Mouse (Mus musculus) neural tube, embryonic 12.5 days (tissue): ENCODE data around the gene Ung. TPM values are rescaled to one million over a fixed set of nuclear protein-coding genes. Genes with fewer than 3 reads are reported as not detected.

Experiments
- ATAC-seq: fragments of 200-750 bp; cut with Nextera tagmentation; 2 replicates; pipeline ENCODE4 v1.8.0; 2017; ENCODE audit warnings: low read depth, mild to moderate bottlenecking, moderate TSS enrichment, moderate library complexity; ENCODE audit not compliant: low FRiP score
- H3K27ac ChIP-seq: fragments of 300-500 bp; sonication (generic); 2 replicates; pipeline ENCODE4 v1.5.1; 2016
- H3K27me3 ChIP-seq: fragments of 300-500 bp; sonication (generic); replicated peaks from 2 replicates; pipeline ENCODE4 v1.6.1; 2016; ENCODE audit warnings: mild to moderate bottlenecking
- H3K36me3 ChIP-seq: fragments of 300-500 bp; sonication (generic); 2 replicates; pipeline ENCODE4 v1.6.1; 2016; ENCODE audit warnings: mild to moderate bottlenecking
- H3K4me1 ChIP-seq: fragments of 300-500 bp; sonication (generic); 2 replicates; pipeline ENCODE4 v1.6.1; 2016
- H3K4me2 ChIP-seq: fragments of 300-500 bp; sonication (generic); replicated peaks from 2 replicates; pipeline ENCODE4 v1.6.1; 2016; ENCODE audit warnings: mild to moderate bottlenecking
- H3K4me3 ChIP-seq: fragments of 300-500 bp; sonication (generic); 2 replicates; pipeline ENCODE4 v1.5.1; 2016
- H3K9ac ChIP-seq: fragments of 300-500 bp; sonication (generic); 2 replicates; pipeline ENCODE4 v1.6.1; 2016; ENCODE audit warnings: mild to moderate bottlenecking
- H3K9me3 ChIP-seq: fragments of 300-500 bp; sonication (generic); 2 replicates; pipeline ENCODE4 v1.6.1; 2016; ENCODE audit warnings: mild to moderate bottlenecking
- WGBS: fragments of 180-500 bp; shearing (Covaris S2); methylation state at CpG from one replicate; pipeline ENCODE4 v1.1.7; 2016; 5-methylcytosine and 5-hydroxymethylcytosine counted together
- polyA plus RNA-seq: library from polyadenylated mRNA; unstranded; fragments of >200 nt; fragmentation: Nextera tagmentation; extraction: Ambion mirVana; gene quantifications from 2 replicates; pipeline ENCODE4 v1.2.1, GENCODE M21; 2016

Gene Ung
- polyA plus RNA-seq, 1 experiment from 2014 or later, result 25.8 TPM

DNA sequence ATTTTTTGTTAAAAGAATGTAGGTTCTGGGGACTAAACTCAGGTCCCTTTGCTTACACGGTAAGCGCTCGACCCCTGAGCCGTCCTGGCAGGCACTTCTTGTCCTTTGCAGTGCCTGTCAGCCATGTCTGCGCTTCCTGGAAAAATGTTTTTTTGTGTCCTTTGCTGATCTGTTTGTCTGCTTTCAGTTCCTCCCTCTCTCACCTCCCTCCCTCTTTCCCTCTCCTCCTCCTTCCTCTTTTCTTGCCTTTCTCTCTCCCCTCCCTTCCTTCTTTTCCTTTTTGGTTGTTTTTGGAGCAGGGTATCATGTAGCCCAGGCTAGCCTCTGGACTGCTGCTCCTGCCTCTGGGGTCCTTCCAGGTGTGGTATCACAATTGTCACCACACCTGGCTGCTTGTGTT is 15.2 kb upstream of the Ung start:
- ATAC-seq, result no peak
- no peak overlapping the region for H3K4me2 ChIP-seq
- no peak overlapping the region for H3K4me3 ChIP-seq
- H3K9me3 ChIP-seq, result no peaks in the 10 kb centered on the region
- peaks cover 89% of the 10 kb centered on the region for H3K36me3 ChIP-seq
- no peaks in the 10 kb centered on the region for H3K4me1 ChIP-seq
- H3K27ac ChIP-seq, result no peak overlapping the region
- no peak overlapping the region for H3K9ac ChIP-seq
- WGBS, result 88% methylated on average over 5 of the region's 5 CpGs
- H3K27me3 ChIP-seq, result no peaks in the 10 kb centered on the region

DNA sequence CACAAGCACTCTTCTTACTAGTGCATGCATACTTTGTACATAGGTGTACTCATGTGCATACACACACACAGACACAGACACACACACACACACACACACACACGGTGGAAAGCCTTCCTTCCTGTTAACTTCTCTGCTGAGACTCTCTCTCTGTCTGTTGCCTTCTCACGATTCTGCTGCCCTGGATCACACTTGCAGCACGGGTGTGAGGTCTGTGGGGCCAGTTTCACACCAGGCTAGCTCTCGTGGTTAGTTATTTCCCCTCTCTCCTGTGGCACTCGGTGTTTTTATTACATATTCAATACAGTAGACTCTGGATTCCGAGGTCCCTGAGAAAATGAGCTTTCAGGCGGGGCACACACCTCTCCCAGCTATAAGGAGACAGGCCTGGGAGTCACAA is 13.6 kb upstream of the Ung start:
- Histone ChIP-seq H3K27ac (no peak overlapping the region), H3K9ac (no peak overlapping the region), H3K4me2 (no peak overlapping the region), H3K27me3 (no peaks in the 10 kb centered on the region), H3K9me3 (no peaks in the 10 kb centered on the region), H3K4me3 (no peak overlapping the region), H3K36me3 (peaks cover 91% of the 10 kb centered on the region), H3K4me1 (no peaks in the 10 kb centered on the region)
- no peak for ATAC-seq
- WGBS, result 85% methylated on average over 7 of the region's 7 CpGs

DNA sequence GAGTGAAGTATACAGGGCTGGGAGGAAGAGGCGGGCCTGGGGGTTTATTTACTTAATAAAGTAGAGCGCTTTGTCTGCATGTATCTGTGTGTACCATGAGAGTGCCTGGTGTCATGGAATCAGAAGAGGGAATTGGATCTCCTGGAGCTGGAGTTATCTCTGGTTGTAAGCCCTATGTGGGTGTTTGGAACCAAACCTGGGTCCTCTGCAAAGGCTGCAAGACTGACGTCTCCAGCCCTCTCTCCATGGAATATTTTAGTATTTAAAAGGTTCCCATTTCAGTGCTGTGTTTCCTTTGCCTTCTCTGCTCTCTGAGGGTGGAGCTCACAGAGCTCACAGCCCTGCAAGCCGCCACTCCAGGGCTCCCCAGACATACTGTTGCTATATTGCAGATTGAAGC is 10.4 kb upstream of the Ung start:
- Histone ChIP-seq H3K27ac (no peak overlapping the region), H3K4me1 (no peaks in the 10 kb centered on the region), H3K9ac (no peak overlapping the region), H3K9me3 (no peaks in the 10 kb centered on the region), H3K4me3 (no peak overlapping the region), H3K27me3 (no peaks in the 10 kb centered on the region), H3K36me3 (peaks cover 90% of the 10 kb centered on the region), H3K4me2 (no peak overlapping the region)
- WGBS, result 89% methylated on average over 4 of the region's 4 CpGs
- no peak for ATAC-seq

DNA sequence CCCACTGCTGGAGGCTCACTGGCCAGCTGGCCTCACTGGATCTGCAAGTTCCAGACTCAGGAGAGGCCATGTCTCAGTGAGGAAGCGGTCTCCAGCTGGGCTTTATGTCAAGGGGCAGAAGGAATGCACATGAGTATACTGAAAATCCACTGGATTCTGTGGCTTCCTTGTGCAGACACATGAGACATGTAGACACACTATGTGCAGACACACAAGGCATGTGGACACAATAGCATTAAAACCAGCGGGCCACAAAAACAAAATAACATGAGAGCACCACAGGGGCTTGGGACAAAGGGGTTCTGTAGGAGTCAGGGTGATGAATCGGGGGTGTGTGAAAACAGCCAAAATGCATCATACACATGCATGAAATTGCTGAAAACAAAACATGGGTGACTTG is 4.2 kb upstream of the Ung start:
- Histone ChIP-seq H3K27me3 (no peaks in the 10 kb centered on the region), H3K9me3 (no peaks in the 10 kb centered on the region), H3K4me1 (no peaks in the 10 kb centered on the region), H3K4me2 (no peak overlapping the region), H3K36me3 (peaks cover 41% of the 10 kb centered on the region), H3K4me3 (no peak overlapping the region), H3K27ac (no peak overlapping the region), H3K9ac (no peak overlapping the region)
- no peak for ATAC-seq
- WGBS, result 90% methylated on average over 3 of the region's 3 CpGs

DNA sequence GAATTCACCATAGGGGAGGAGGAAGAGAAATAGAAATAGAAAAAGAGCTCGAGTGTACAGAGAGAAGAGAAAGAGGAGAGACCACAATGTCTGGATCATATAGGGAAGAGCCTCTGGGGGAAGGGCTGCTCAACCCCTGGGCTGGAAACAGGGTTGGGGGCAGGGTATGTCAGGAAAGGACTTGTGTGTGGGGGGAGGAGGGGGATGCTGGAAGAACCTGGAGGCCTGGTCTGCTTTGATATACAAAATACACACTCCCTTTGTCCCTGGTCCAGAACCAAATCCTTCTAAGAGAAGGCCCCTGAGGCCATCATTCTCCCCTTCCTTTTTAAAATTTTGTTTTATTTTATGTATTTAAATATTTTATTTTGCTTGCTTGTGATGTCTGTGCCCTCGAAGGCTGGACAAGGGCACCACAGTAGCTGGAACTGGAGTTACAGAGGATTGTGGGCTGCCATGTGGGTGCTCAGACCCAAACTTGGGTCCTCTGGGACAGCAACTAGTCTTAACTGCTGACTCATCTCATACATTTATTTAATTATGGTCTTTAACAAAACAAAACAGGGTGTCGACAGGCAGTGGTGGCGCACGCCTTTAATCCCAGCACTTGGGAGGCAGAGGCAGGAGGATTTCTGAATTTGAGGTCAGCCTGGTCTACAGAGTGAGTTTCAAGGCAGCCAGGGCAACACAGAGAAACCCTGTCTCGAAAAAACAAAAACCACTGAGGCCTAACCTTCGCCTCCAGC is 3.5 kb upstream of the Ung start:
- H3K36me3 ChIP-seq, result peaks cover 34% of the 10 kb centered on the region
- no peak for ATAC-seq
- peak overlapping the region; percentile 68; the same call in 1 of the 2 replicates for H3K9ac ChIP-seq
- H3K27ac ChIP-seq, result no peak overlapping the region
- 87% methylated on average over 7 of the region's 7 CpGs for WGBS
- H3K4me2 ChIP-seq, result peak overlapping the region; percentile 95
- no peaks in the 10 kb centered on the region for H3K27me3 ChIP-seq
- H3K4me1 ChIP-seq, result peaks cover 6% of the 10 kb centered on the region
- H3K4me3 ChIP-seq, result no peak overlapping the region; the same call in 1 of the 2 replicates
- no peaks in the 10 kb centered on the region for H3K9me3 ChIP-seq

DNA sequence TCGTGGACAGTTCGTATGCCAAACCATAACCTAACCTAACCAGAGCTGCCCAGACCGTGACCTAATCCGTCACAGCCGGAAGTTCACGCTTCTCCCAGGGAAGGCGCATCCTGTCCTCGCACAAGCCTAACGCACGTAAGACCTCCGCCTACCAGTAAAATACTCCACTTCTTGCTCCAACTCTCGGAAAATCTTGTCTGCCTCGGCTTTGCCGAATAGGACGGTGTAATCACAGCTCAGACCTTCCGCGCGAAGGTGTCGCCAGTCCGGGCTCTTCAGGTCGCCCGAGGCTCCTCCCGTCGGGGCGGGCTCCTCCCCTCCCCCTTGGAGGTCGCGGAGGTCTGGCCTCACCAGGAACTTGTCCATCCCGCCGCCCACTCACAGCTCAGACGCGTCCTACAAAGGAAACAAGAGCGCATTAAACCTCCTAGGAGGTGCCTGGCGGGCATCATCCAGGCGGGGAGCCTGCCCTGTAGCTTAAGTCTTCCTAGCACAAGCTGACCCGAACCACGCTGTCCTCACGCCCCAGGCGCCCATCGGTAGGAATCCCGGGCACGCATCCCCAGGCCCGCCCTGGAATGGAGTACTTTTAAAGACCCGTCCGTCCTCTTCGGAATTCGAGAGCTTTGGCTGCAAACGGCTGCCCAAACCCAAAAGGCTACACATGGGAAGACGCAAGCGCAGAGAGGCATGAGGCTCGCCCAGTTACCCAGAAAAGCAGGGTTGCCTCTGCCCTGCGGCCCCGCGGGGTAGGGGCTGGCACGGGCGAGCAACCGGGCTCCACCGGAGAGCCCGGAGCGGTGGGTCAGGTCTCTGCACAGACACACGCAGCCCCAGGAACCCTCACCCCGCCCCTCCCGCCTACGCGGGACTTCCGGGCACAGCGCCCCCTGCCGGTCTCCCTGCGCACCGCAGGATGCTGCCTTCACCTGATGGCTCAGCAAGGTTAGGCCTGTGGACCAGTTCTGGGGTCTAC is 2.5 kb upstream of the Ung start, which contains the start of gene Alkbh2:
Alkbh2 (minus strand) TSS at position 845 of the 976 bp plus-strand sequence.
- H3K36me3 ChIP-seq, result peaks cover 24% of the 10 kb centered on the region
- ATAC-seq, result peak; percentile 41
- peak within 1 kb of the TSS; percentile 21 for H3K27ac ChIP-seq
- H3K4me2 ChIP-seq, result peak within 1 kb of the TSS; percentile 95
- peak within 1 kb of the TSS; percentile 68 for H3K9ac ChIP-seq
- H3K4me1 ChIP-seq, result peaks cover 15% of the 10 kb centered on the region
- H3K4me3 ChIP-seq, result peak within 1 kb of the TSS; percentile 55
- WGBS, result under 1% methylated on average over 68 of the region's 69 CpGs
- H3K27me3 ChIP-seq, result no peaks in the 10 kb centered on the region
- H3K9me3 ChIP-seq, result no peaks in the 10 kb centered on the region

DNA sequence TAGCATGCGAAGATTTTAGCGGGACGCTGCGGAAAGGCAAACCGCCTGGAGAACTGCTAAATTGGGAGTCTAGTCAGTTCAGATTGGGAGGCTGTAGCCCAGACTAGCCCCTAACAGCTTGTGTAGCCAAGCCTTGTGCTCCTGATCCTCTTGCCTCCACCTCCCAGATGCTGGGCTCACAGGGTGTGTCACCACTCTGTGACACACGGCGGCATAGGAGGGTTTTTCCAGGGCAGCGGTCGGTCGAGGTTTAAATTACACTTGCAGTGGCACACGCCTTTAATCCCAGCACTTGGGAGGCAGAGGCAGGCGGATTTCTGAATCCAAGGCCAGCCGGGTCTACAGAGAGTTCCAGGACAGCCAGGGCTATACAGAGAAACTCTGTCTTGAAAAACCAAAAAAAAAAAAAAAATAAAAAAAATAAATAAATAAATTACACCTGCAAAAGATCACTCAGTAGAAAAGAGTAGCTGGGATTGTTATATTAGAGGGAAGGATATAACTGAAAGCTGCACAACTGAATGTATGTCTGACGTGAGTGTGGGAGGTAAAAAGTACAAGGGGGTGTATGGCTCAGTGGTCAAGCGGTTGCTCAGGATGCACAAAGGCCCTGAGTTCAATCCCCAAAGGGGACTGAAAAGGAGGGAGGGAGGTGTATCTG is 506 bp upstream of the Ung start:
- peaks cover 15% of the 10 kb centered on the region for H3K4me1 ChIP-seq
- no peak overlapping the region for H3K9ac ChIP-seq
- H3K9me3 ChIP-seq, result no peaks in the 10 kb centered on the region
- peak overlapping the region; percentile 70; the same call in 1 of the 2 replicates for H3K4me3 ChIP-seq
- H3K4me2 ChIP-seq, result peak overlapping the region; percentile 90
- WGBS, result 80% methylated on average over 15 of the region's 15 CpGs
- no peak for ATAC-seq
- peaks cover 7% of the 10 kb centered on the region; the same call in 1 of the 2 replicates for H3K36me3 ChIP-seq
- H3K27me3 ChIP-seq, result no peaks in the 10 kb centered on the region
- H3K27ac ChIP-seq, result no peak overlapping the region

DNA sequence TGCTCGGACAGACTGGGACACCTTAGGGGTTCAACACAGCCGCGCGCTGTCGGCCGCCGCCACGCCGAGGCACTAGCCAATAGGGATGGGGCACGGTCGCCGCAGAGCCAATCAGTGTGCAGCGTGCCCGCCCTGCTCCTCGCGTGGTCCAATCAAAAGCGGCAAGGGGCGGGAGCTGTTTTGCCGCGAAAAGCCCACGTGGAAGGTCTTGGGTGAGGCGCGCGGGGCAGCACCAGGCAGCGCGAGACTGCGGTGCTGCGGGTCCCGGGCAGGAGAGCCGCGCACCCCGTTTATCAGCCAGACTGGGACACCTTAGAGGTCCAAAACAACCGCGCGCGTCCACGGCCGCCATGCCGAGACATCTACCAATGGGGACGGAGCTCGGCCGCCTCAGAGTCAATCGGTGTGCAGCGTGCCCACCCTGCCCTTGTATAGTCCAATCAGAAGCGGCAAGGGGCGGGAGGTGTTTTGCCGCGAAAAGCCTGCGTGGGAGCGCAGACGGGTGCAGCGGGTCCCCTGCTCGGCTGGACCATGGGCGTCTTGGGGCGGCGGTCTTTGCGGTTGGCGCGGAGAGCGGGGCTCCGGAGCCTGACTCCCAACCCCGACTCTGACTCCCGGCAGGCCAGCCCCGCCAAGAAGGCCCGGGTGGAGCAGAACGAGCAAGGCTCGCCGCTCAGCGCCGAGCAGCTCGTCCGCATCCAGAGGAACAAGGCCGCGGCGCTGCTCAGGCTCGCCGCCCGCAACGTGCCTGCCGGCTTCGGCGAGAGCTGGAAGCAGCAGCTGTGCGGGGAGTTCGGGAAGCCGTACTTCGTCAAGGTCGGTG is 723 bp downstream of the Ung start:
- no peaks in the 10 kb centered on the region for H3K27me3 ChIP-seq
- H3K9ac ChIP-seq, result peak overlapping the region; percentile 63
- H3K4me3 ChIP-seq, result peak overlapping the region; percentile 70
- peaks cover 15% of the 10 kb centered on the region for H3K4me1 ChIP-seq
- peak; percentile 98 for ATAC-seq
- no peaks in the 10 kb centered on the region for H3K36me3 ChIP-seq
- under 1% methylated on average over 87 of the region's 87 CpGs for WGBS
- H3K4me2 ChIP-seq, result peak overlapping the region; percentile 90
- no peaks in the 10 kb centered on the region for H3K9me3 ChIP-seq
- H3K27ac ChIP-seq, result no peak overlapping the region

DNA sequence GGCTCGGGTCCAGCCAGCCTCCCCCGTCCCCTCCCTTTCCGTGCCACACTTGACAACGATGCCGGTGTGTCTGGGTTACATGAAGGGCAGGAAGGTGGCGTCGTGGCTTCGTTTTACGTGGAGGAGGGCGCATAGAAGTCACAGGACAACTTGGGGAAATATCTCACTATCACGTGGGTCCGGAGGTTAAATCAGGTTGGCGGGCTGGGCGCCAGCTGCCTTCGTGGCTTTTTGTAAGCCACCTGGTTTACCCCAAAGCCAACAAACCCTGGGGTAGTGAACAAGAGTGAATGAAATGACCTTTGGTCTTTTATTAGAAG is 1.3 kb downstream of the Ung start:
- Histone ChIP-seq H3K4me1 (peaks cover 15% of the 10 kb centered on the region), H3K36me3 (no peaks in the 10 kb centered on the region), H3K4me2 (peak overlapping the region; percentile 90), H3K27ac (no peak overlapping the region), H3K9ac (peak overlapping the region; percentile 63), H3K27me3 (no peaks in the 10 kb centered on the region), H3K4me3 (peak overlapping the region; percentile 70), H3K9me3 (no peaks in the 10 kb centered on the region)
- no peak for ATAC-seq
- WGBS, result under 1% methylated on average over 15 of the region's 15 CpGs

DNA sequence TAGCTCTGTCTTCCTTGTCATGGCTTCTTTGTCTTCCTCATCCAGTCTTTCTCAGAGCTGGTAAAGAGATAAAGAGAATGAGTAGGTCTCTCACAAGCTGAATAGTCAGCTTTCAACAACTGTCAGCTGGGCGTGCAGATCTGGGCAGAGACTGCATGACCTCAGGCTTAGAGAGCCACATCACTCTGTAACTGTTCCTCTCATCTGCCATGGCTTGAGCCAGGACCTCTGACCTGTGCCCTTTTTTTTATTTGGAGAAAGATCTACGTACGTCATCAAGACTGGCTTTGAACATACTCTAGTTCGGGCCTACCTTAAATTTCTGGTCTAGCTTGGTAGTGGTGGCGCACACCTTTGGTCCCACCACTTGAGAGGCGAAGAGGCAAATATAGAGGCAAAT is 2.7 kb downstream of the Ung start:
- H3K27ac ChIP-seq, result no peak overlapping the region
- H3K4me3 ChIP-seq, result no peak overlapping the region
- H3K4me2 ChIP-seq, result no peak overlapping the region
- 84% methylated on average over 6 of the region's 6 CpGs for WGBS
- H3K9ac ChIP-seq, result no peak overlapping the region
- peaks cover 17% of the 10 kb centered on the region for H3K4me1 ChIP-seq
- no peak for ATAC-seq
- H3K9me3 ChIP-seq, result no peaks in the 10 kb centered on the region
- H3K36me3 ChIP-seq, result 0 out of 2 replicates have a peak, but pooled peaks cover 4% of the 10 kb centered on the region
- no peaks in the 10 kb centered on the region for H3K27me3 ChIP-seq

DNA sequence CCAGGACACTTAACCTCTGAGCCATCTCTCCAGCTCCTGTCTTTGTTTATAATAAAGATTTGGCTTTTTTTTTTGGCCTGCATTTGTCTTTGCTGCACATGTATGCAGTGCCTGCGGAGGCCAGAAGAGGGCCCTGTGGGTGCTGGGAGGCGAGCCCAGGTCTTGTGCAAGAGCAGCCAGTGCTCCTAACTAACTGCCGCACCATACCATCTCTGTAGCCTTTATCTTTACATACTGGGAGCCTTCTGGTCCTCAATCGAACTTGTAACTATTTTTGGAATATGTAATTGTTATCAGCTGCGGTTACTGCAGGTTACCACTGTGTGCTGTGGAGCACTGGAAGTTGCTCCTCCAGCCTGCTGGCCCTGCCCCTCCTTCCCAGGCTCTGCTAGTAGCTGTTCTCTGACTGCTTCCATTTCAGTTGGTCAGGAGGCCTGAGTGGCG is 3.9 kb downstream of the Ung start:
- no peak for ATAC-seq
- 83% methylated on average over 6 of the region's 6 CpGs for WGBS
- H3K9ac ChIP-seq, result no peak overlapping the region

More for the DNA sequence above, 3.9 kb downstream of the Ung start:
- Histone ChIP-seq H3K4me3 (no peak overlapping the region), H3K4me2 (no peak overlapping the region), H3K27ac (no peak overlapping the region), H3K4me1 (peaks cover 30% of the 10 kb centered on the region), H3K27me3 (no peaks in the 10 kb centered on the region), H3K36me3 (0 out of 2 replicates have a peak, but pooled peaks cover 4% of the 10 kb centered on the region), H3K9me3 (no peaks in the 10 kb centered on the region)
